Mouse (Mus musculus) G1E (cell line): ENCODE results near the gene Atxn2.

ENCODE experiments used
- CTCF ChIP-seq: IDR thresholded peaks from 2 replicates; pipeline ENCODE4 v1.5.1; 2012; ENCODE audit warnings: low read depth, low read length, inconsistent platforms, mixed read lengths
- GATA1 ChIP-seq: IDR thresholded peaks from 2 replicates; pipeline ENCODE4 v1.6.1; 2012; ENCODE audit warnings: borderline replicate concordance, low read length, inconsistent platforms, mixed read lengths
- TAL1 ChIP-seq: conservative IDR thresholded peaks from 2 replicates; pipeline ENCODE4 v1.6.1; 2012; ENCODE audit warnings: low read depth, low read length, inconsistent platforms, mixed read lengths

GRCm38 (mm10) chr5:121838341-121839127 lies 127.4 kb downstream of the Atxn2 start:
- TF ChIP-seq CTCF (no peak), TAL1 (no peak), GATA1 (no peak)
